Mouse (Mus musculus): ENCODE results near the gene Ccdc9b.

DNA sequence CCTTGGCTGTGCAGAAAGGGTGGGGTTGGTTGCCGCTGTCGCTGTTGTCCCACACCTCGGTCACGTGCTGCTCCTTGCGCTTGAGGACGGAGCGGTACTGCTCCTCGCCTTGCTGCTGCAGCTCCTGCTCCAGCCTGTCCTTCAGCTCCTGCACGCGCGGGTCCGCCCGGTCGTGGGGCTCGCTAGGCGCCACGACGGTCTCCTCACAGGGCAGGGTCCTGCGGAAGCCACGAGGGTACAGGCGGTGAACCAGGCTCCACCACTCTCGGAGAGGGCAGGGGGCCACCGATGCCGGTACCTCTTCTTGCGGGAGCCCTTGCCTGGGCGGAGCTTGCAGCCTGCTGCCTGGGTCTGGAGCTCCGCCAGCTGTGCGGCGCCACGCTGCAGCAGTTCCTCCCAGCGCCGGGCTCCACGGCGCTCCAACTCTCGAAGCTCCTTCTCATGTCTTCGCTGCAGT lies 51.4 kb downstream of the Ccdc9b start:
- TF ChIP-seq GATA1 (IDR thresholded peaks at IDR 0.05; ENCODE audit: borderline replicate concordance, low read length) (no peak), FLI1 (IDR thresholded peaks at IDR 0.05; ENCODE audit: low read length) (no peak)

All from megakaryocyte, embryonic 14.5 days (primary cell).